Mouse (Mus musculus): ENCODE data around the gene Actn4. TPM values are rescaled to one million over a fixed set of nuclear protein-coding genes. Genes with fewer than 3 reads are reported as not detected.
"Not testable (repeated sequence)": the region's sequence is repeated elsewhere in the genome, so short reads cannot be mapped to it uniquely, and the experiment has no call there.

Actn4 gene
- total RNA-seq, 2 experiments from 2014 or later, result 180 to 203 TPM

DNA sequence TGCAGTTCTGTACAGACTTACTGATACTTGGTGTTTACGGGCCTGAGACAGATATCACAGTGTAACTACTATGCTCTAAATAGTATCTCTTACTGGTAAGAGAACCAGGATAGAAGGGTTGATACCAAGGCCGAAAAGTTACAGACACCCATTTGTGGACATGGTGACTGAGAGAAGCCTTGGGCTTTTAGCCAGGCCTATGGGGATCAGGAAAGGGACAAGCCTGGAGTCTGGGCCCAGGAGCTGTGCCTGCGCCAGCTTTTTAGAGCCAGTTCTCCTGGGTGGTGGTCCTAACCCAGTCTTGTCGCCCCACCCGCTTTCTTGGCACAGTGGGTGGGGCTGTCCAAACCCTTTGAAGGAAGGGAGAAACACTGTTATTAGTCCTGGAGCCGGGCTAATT lies 60.0 kb downstream of the Actn4 start:
- intact Hi-C loops (cut with DNase I), result loop anchor here (2.0 kb wide), 2 partner anchors 21 to 61 kb away; partner anchors contain the start of gene Actn4
- DNase-seq (ENCODE audit: low spot score in 2 of 2), result no peak

DNA sequence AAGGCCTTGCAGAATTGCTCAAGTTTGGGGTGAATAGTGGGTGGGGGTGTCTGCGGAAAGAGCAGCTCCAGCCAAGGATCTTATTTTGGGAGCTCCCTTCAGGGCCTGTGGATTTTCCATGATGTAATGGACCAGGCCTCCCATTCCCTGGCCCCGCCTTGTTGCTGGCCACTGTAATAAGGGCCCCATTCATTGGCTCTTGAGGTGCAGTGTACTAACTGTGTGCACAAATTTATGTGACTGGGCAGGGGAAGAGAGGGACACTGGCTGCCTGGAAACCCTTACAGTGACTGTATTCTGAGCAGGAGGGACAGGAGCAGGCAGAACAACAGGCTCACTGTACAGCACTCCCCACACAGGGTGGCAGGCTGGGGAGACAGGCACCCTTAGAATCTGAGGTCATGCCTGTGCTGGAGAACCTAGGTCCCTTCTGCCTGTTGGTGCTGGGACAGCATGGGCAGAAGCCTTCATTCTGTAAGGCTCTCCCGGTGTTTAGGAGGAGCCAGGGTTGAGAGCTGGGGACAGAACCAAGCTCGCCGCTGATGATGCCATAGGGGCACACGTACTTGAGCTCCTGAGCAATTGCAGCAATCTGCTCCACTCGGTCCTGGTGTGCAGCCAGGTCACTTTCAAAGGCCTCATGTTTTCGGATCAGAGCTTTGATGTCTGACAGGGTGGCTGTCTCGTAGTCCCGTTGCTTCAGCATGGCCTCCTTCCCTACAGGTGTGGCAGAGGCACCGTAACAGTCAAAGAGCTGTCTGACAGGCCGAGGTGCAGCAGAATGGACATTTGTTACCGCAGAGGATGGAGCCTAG lies 60.6 kb downstream of the Actn4 start:
- DNase-seq (ENCODE audit: low spot score in 2 of 2), result no peak
- intact Hi-C loops (cut with DNase I), result loop anchor here (2.0 kb wide), 2 partner anchors 21 to 61 kb away; partner anchors contain the start of gene Actn4

- intact Hi-C loops (cut with DNase I), result loop anchor here (10.0 kb wide), 1 partner anchor 135 kb away; no protein-coding TSS in a partner anchor
- DNase-seq (ENCODE audit: low spot score in 2 of 2), result no peak
Measured at GRCm38 (mm10) chr7:28899972-28900371, 62.2 kb downstream of the Actn4 start.

GRCm38 (mm10) chr7:28897661-28898060 lies 64.5 kb downstream of the Actn4 start:
- intact Hi-C loops (cut with DNase I), result loop anchor here (10.0 kb wide), 1 partner anchor 137 kb away; no protein-coding TSS in a partner anchor
- DNase-seq (ENCODE audit: low spot score in 2 of 2), result no peak

GRCm38 (mm10) chr7:28894942-28895341 lies 67.2 kb downstream of the Actn4 start:
- no peak for DNase-seq (ENCODE audit: low spot score in 2 of 2)
- intact Hi-C loops (cut with DNase I), result loop anchor here (10.0 kb wide), 1 partner anchor 140 kb away; no protein-coding TSS in a partner anchor

DNA sequence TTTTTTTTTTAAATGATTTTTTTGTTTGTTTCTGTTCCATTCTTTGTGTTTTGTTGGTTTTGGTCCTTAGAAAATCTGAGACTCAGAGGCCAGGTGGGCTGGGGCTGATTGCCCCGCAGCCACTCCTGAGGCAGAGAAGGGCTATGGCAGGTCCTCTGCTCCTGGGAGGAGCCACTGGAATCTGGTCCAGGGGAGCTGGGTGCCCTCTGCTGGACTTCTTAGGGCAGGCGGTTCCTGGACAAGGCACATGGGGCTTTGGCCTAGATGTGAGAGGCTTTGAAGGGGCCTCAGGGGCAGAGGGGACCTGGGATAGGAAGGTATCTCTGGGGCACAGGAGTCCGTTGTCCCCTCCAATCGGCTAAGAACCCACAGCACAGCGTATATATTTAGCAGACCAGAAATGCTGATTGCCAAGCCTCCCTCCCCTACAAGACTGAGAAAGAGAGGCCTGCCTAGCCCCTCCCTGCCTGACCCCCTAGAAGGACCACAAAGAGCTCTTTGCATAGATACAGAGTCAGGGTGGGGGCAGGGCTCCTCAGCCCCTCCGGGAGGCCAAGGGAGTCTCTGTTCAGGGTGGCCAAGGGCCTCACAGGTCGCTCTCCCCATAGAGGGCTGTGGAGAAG lies 68.4 kb downstream of the Actn4 start:
- no peak for DNase-seq (ENCODE audit: low spot score in 2 of 2)
- intact Hi-C loops (cut with DNase I), result loop anchor here (10.0 kb wide), 1 partner anchor 141 kb away; no protein-coding TSS in a partner anchor

DNA sequence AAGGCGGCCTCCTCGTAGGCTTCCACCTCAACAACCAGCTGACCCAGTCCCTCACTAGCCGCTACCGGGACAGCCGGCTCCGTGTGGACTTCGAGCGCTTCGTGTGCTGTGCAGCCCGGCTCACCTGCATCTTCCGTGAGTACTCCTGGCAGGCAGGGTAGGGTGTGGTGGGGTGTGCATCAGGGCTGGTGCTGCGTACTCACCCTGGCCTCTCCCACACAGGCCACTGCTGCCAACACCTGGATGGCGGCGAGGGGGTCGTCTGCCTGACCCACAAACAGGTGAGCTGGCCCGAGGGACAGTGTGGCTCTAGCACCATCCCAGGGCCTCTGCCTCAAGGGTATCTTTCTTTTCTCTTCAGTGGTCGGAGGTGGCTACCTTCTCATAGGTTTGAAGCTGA lies 69.5 kb downstream of the Actn4 start:
- DNase-seq (ENCODE audit: low spot score in 2 of 2), result no peak
- intact Hi-C loops (cut with DNase I), result loop anchor here (10.0 kb wide), 1 partner anchor 142 kb away; no protein-coding TSS in a partner anchor

- no peak for DNase-seq (ENCODE audit: low spot score in 2 of 2)
- intact Hi-C loops (cut with DNase I), result no loop called here
Measured at GRCm38 (mm10) chr7:28888701-28889161, 73.4 kb downstream of the Actn4 start.

GRCm38 (mm10) chr7:28886486-28886885 lies 75.7 kb downstream of the Actn4 start:
- intact Hi-C loops (cut with DNase I), result no loop called here
- no peak for DNase-seq (ENCODE audit: low spot score in 2 of 2)

DNA sequence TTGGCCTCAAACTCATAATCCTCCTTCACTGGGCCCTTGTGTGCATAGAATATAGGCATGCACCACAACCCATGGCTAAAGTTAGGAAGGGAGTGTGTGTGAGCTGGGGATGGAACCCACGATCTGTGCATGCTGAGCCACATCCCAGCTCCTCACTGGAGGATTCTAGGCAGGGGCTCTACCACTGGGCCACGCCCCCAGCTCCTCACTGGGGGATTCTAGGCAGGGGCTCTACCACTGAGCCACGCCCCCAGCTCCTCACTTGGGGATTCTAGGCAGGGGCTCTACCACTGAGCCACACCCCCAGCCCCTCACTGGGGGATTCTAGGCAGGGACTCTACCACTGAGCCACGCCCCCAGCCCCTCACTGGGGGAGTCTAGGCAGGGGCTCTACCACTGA lies 78.4 kb downstream of the Actn4 start:
- intact Hi-C loops (cut with DNase I); DNase-seq (ENCODE audit: low spot score in 2 of 2): not testable (repeated sequence)

DNA sequence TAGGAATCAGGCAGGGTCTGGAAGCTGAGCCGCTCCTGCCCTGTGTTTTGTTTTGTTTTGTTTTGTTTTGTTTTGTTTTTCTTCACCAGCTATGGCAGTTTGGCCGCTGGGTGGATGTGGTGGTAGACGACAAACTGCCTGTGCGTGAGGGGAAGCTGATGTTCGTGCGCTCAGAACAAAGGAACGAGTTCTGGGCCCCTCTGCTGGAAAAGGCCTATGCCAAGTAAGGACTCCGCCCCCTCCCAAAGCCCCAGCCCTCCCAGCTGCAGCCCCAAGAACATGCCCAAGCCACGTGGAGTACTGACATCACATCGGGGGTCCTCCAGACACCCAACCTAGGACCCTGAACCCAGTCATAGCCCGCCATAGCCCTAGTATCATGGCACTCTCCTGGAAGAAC lies 79.1 kb downstream of the Actn4 start:
- intact Hi-C loops (cut with DNase I), result no loop called here
- DNase-seq (ENCODE audit: low spot score in 2 of 2), result no peak

GRCm38 (mm10) chr7:28881199-28881598 lies 80.9 kb downstream of the Actn4 start, which contains the start of gene Capn12:
Gene Capn12 (plus strand): TSS chr7:28881422.
- intact Hi-C loops (cut with DNase I), result no loop called here
- DNase-seq (ENCODE audit: low spot score in 2 of 2), result no peak

DNA sequence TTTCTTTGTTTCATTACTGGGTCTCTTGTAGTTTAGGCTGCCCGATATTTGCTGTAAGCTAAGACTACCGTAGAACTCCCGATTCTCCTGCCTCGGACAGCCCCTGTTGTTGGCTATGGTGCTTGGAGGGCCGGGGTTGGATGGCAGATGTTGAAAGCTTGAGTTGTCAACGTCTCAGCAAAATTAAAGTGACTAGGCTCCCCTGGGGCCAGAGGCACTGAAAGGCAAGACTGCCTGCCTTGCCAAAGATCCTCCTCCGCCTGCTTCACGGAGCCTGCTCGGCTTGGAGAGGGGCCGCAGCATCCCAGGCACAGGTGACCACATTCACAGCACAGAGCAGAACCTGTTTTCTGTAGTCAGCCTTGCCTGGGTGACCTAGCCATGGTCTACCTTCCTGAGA lies 81.6 kb downstream of the Actn4 start:
- intact Hi-C loops (cut with DNase I), result no loop called here
- DNase-seq (ENCODE audit: low spot score in 2 of 2), result no peak

DNA sequence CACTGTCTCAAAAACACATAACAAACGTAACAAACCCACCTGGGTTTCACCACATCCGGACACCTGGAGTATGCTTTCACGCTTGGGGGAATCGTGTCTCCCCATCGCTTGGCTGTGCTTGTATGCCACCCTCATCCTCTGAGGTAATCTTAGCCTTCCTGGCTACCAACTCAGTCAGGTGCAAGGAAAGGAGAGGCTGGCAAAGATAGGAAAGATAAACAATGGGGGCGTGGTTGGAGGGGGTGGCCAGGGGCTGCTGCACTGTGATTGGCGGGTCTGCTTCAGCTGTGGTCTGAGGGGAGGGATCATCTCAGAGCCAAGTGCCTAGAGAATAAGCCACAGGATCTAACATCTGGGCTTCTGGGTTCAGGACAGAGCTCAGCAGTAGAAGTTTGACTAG lies 82.5 kb downstream of the Actn4 start:
- intact Hi-C loops (cut with DNase I), result no loop called here
- DNase-seq (ENCODE audit: low spot score in 2 of 2), result no peak

DNA sequence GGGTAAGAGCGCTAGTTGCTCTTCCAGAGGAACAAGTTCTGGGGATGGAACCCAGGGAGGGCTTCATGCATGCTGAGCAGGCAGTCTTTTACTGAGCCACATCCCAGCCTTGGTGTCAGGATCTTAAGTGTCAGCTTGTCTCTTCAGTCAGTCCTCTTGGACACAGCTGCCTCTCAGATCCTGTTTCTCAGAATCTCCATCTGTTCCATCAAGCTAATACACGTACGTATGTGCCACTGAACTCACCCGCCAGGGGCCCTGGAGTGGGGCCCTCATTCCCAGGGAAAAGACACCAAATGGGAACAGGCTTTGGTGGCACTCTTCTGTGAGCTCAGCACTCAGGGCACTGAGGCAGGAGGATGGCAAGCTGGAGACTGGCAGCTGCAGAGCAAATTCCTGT lies 84.3 kb downstream of the Actn4 start:
- no peak for DNase-seq (ENCODE audit: low spot score in 2 of 2)
- intact Hi-C loops (cut with DNase I), result no loop called here

DNA sequence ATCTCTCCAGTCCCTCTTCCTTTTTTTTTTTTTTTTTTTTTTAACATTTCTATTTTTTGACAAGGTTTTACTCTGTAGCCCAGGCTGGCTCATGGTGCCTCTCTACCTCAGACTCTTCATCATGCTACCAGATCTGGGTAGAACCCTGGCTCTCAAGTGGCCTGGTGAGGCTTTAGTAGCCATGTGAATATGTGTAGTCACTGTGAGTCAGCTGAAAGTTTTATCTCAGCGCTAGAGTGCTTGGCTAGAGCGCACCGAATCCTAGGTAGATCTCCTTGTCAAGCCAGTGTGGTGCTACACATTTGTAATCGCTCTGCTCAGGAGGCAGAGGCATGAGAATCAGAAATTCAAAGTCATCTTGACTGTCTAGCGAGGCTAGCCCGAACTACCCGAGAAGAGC lies 85.0 kb downstream of the Actn4 start:
- no peak for DNase-seq (ENCODE audit: low spot score in 2 of 2)
- intact Hi-C loops (cut with DNase I), result no loop called here

- DNase-seq (ENCODE audit: low spot score in 2 of 2), result no peak
- intact Hi-C loops (cut with DNase I), result no loop called here
Measured at GRCm38 (mm10) chr7:28876099-28876498, 86.0 kb downstream of the Actn4 start.

- no peak for DNase-seq (ENCODE audit: low spot score in 2 of 2)
- intact Hi-C loops (cut with DNase I), result no loop called here
Measured at GRCm38 (mm10) chr7:28874565-28874964, 87.6 kb downstream of the Actn4 start.

- no peak for DNase-seq (ENCODE audit: low spot score in 2 of 2)
- intact Hi-C loops (cut with DNase I), result no loop called here
Measured at GRCm38 (mm10) chr7:28870901-28871664, 91.1 kb downstream of the Actn4 start.
